Mouse (Mus musculus) bone marrow macrophage, adult 2 months (primary cell): ENCODE measurements around the gene Tmem88. TPM values are rescaled to one million over a fixed set of nuclear protein-coding genes. Genes with fewer than 3 reads are reported as not detected.
"Not testable (repeated sequence)": the region's sequence is repeated elsewhere in the genome, so short reads cannot be mapped to it uniquely, and the experiment has no call there.

ENCODE experiments used
- H3K27ac ChIP-seq: 2 replicates; pipeline ENCODE4 v1.5.1; 2012; ENCODE audit warnings: low read depth, low read length; ENCODE audit not compliant: insufficient read depth
- H3K4me1 ChIP-seq: 2 replicates; pipeline ENCODE4 v1.6.1; 2012; ENCODE audit warnings: low read length; ENCODE audit not compliant: control insufficient read depth, insufficient read depth
- H3K4me3 ChIP-seq: 2 replicates; pipeline ENCODE4 v1.5.1; 2012; ENCODE audit warnings: mild to moderate bottlenecking, low read length, moderate library complexity; ENCODE audit not compliant: insufficient read depth
- CTCF ChIP-seq: IDR thresholded peaks from 2 replicates; pipeline ENCODE4 v1.5.1; 2012; ENCODE audit warnings: low read depth, mild to moderate bottlenecking, low read length, moderate library complexity
- POLR2A ChIP-seq: IDR thresholded peaks from 2 replicates; pipeline ENCODE4 v1.6.1; 2012; ENCODE audit warnings: mild to moderate bottlenecking, low read depth, low read length, borderline replicate concordance
- polyA plus RNA-seq: library from polyadenylated mRNA; stranded (reverse); fragments of >200 nt; gene quantifications from 2 replicates; pipeline ENCODE4 v1.2.4, GENCODE M21; 2012; ENCODE audit not compliant: missing spikeins, insufficient read depth, insufficient read length

The Tmem88 gene
- polyA plus RNA-seq, 1 experiment, result not detected

GRCm38 (mm10) chr11:69398486-69399200 lies 609 bp upstream of the Tmem88 start:
- TF ChIP-seq CTCF, result no peak
- no peak for TF ChIP-seq POLR2A
- no peak overlapping the region for H3K4me3 ChIP-seq
- no peaks in the 10 kb centered on the region for H3K4me1 ChIP-seq
- H3K27ac ChIP-seq, result no peak overlapping the region

GRCm38 (mm10) chr11:69397581-69398057 lies 415 bp downstream of the Tmem88 start:
- H3K27ac ChIP-seq, result no peak overlapping the region
- no peak overlapping the region for H3K4me3 ChIP-seq
- TF ChIP-seq CTCF (no peak), POLR2A (no peak)
- no peaks in the 10 kb centered on the region for H3K4me1 ChIP-seq

GRCm38 (mm10) chr11:69396772-69397171 lies 1.3 kb downstream of the Tmem88 start:
- Histone ChIP-seq H3K4me1 (no peaks in the 10 kb centered on the region), H3K4me3 (peak overlapping the region; percentile 76), H3K27ac (no peak overlapping the region)
- TF ChIP-seq POLR2A (no peak), CTCF (no peak)

GRCm38 (mm10) chr11:69395634-69396373 lies 2.2 kb downstream of the Tmem88 start:
- Histone ChIP-seq H3K27ac (peak overlapping the region; percentile 92), H3K4me1 (no peaks in the 10 kb centered on the region), H3K4me3 (peak overlapping the region; percentile 76)
- no peak for TF ChIP-seq CTCF
- TF ChIP-seq POLR2A, result no peak

GRCm38 (mm10) chr11:69395235-69395633 lies 2.8 kb downstream of the Tmem88 start, which contains the start of the genes Naa38 and Cyb5d1:
Naa38 (plus strand) TSS chr11:69395487.
Cyb5d1 (minus strand) TSS chr11:69395631.
- peak within 1 kb of the TSS; percentile 76 for H3K4me3 ChIP-seq
- not testable (repeated sequence) for H3K4me1 ChIP-seq
- H3K27ac ChIP-seq, result peak within 1 kb of the TSS; percentile 92

GRCm38 (mm10) chr11:69394591-69395167 lies 3.4 kb downstream of the Tmem88 start:
- Histone ChIP-seq H3K27ac (0 out of 2 replicates have a peak overlapping the region, but pooled peaks have one; percentile 12), H3K4me3 (peak overlapping the region; percentile 76)
- not testable (repeated sequence) for H3K4me1 ChIP-seq

GRCm38 (mm10) chr11:69390400-69391034 lies 7.5 kb downstream of the Tmem88 start:
- Histone ChIP-seq H3K4me1 (0 out of 2 replicates have a peak, but pooled peaks cover 3% of the 10 kb centered on the region), H3K4me3 (no peak overlapping the region), H3K27ac (no peak overlapping the region)
- no peak for TF ChIP-seq POLR2A
- TF ChIP-seq CTCF, result peak; percentile 45; the same call in 1 of the 2 replicates

- Histone ChIP-seq H3K4me1 (0 out of 2 replicates have a peak, but pooled peaks cover 3% of the 10 kb centered on the region), H3K27ac (no peak overlapping the region), H3K4me3 (no peak overlapping the region)
- TF ChIP-seq CTCF (no peak), POLR2A (no peak)
Measured at GRCm38 (mm10) chr11:69389531-69390399, 8.3 kb downstream of the Tmem88 start.

GRCm38 (mm10) chr11:69388680-69389079 lies 9.4 kb downstream of the Tmem88 start:
- no peak overlapping the region for H3K27ac ChIP-seq
- no peak overlapping the region for H3K4me3 ChIP-seq
- TF ChIP-seq CTCF (no peak), POLR2A (no peak)
- 0 out of 2 replicates have a peak, but pooled peaks cover 3% of the 10 kb centered on the region for H3K4me1 ChIP-seq
